Mouse (Mus musculus) embryonic fibroblast, embryonic 13.5 days (primary cell): ENCODE results near the gene March9.

ENCODE experiments used
- CTCF ChIP-seq: IDR thresholded peaks from 2 replicates; pipeline ENCODE4 v1.5.1; 2011; ENCODE audit warnings: mild to moderate bottlenecking, control low read depth, low read length, moderate library complexity, borderline replicate concordance; ENCODE audit not compliant: insufficient read depth
- POLR2A ChIP-seq: IDR thresholded peaks from 2 replicates; pipeline ENCODE4 v1.6.1; 2011; ENCODE audit warnings: low read depth, mild to moderate bottlenecking, control low read depth, low read length, moderate library complexity

GRCm38 (mm10) chr10:127080901-127081780 lies 21.2 kb upstream of the March9 start:
- TF ChIP-seq POLR2A (no peak), CTCF (no peak)
